In genomic region chr17:33091630-33092029, GRCm38 (mm10) we compare ENCODE assay signal across 13 mouse cellular contexts. TPM values are rescaled to one million over a fixed set of nuclear protein-coding genes. Genes with fewer than 3 reads are reported as not detected.
DNase-seq lines count a peak whose midpoint lies in the region; ATAC-seq lines count a peak whose summit lies in the region.
"Had no signal": no experiment of that assay in that cellular context is flagged by ENCODE, and none has a peak within 500 bp of the region (broad histone marks: within the 10 kb centered on the region; RNA-seq: fewer than 3 reads in every experiment).

No protein-coding gene starts in this region.

- WGBS in heart, embryonic 10.5 days, result 97% methylated on average over 1 of the region's 1 CpGs
- WGBS in hindbrain, embryonic 11.5 days, result 48% methylated on average over 1 of the region's 1 CpGs
- 41% methylated on average over 1 of the region's 1 CpGs for WGBS in lung, embryonic 15.5 days
- WGBS in midbrain, embryonic 16.5 days, result 74% methylated on average over 1 of the region's 1 CpGs

- no peak overlapping the region for H3K4me3 ChIP-seq in heart, embryonic 10.5 days
- H3K4me3 ChIP-seq in hindbrain, embryonic 11.5 days (ENCODE audit: low read depth, low read length), result no peak overlapping the region; the same call in 1 of the 2 replicates
- 0 out of 2 replicates have a peak overlapping the region, but pooled peaks have one; percentile 67 for H3K4me3 ChIP-seq in lung, embryonic 15.5 days
- peak overlapping the region; percentile 83; the same call in 1 of the 2 replicates for H3K4me3 ChIP-seq in midbrain, embryonic 16.5 days (ENCODE audit: low read depth, low read length)

- H3K36me3 ChIP-seq in heart, embryonic 10.5 days, result no peaks in the 10 kb centered on the region
- no peaks in the 10 kb centered on the region for H3K36me3 ChIP-seq in hindbrain, embryonic 11.5 days (ENCODE audit: control insufficient read depth, insufficient read depth, low read length)
- no peaks in the 10 kb centered on the region for H3K36me3 ChIP-seq in lung, embryonic 15.5 days
- no peaks in the 10 kb centered on the region for H3K36me3 ChIP-seq in midbrain, embryonic 16.5 days (ENCODE audit: control insufficient read depth, insufficient read depth, low read length)
- H3K36me3 ChIP-seq: liver, embryonic 13.5 days had no signal

- H3K4me1 ChIP-seq in heart, embryonic 10.5 days, result peaks cover 7% of the 10 kb centered on the region; the same call in 1 of the 2 replicates
- no peaks in the 10 kb centered on the region for H3K4me1 ChIP-seq in hindbrain, embryonic 11.5 days (replicated peaks; ENCODE audit: control insufficient read depth, insufficient read depth, low read length)
- peaks cover 20% of the 10 kb centered on the region for H3K4me1 ChIP-seq in lung, embryonic 15.5 days
- H3K4me1 ChIP-seq in midbrain, embryonic 16.5 days (ENCODE audit: control insufficient read depth, insufficient read depth, low read length), result peaks cover 19% of the 10 kb centered on the region

- H3K27ac ChIP-seq in heart, embryonic 10.5 days, result peak overlapping the region; percentile 95; the same call in 1 of the 2 replicates
- H3K27ac ChIP-seq in hindbrain, embryonic 11.5 days (ENCODE audit: low read depth, low read length), result peak overlapping the region; percentile 92; the same call in 1 of the 2 replicates
- peak overlapping the region; percentile 94 for H3K27ac ChIP-seq in lung, embryonic 15.5 days
- H3K27ac ChIP-seq in midbrain, embryonic 16.5 days (ENCODE audit: low read length), result peak overlapping the region; percentile 95

- ATAC-seq in hindbrain, embryonic 11.5 days (ENCODE audit: low FRiP score), result no peak
- peak; percentile 68 for ATAC-seq in lung, embryonic 15.5 days (ENCODE audit: borderline replicate concordance, extremely low read depth, low FRiP score, low TSS enrichment)
- no peak for ATAC-seq in midbrain, embryonic 16.5 days

- DNase-seq in heart, embryonic 10.5 days (ENCODE audit: low spot score), result no peak
- DNase-seq in heart, postnatal 10 days, result no peak
- DNase-seq in hindbrain, embryonic 11.5 days (ENCODE audit: low spot score), result no peak
- DNase-seq in layer of hippocampus, postnatal 36 days, result no peak
- no peak for DNase-seq in adrenal gland, postnatal 36 days
- no peak for DNase-seq in ovary, postnatal 10 days (ENCODE audit: low spot score)

- intact Hi-C loops in heart, postnatal 10 days (cut with DNase I), result no loop called here

- H3K9ac ChIP-seq in hindbrain, embryonic 11.5 days (ENCODE audit: low read depth, low read length), result no peak overlapping the region
- no peak overlapping the region for H3K9ac ChIP-seq in lung, embryonic 15.5 days
- H3K9ac ChIP-seq in midbrain, embryonic 16.5 days (ENCODE audit: low read depth, low read length), result no peak overlapping the region

- H3K27me3 ChIP-seq in heart, embryonic 10.5 days (ENCODE audit: insufficient read depth, poor library complexity, severe bottlenecking), result no peaks in the 10 kb centered on the region
- H3K27me3 ChIP-seq in hindbrain, embryonic 11.5 days (ENCODE audit: control insufficient read depth, insufficient read depth, low read length), result no peaks in the 10 kb centered on the region
- no peaks in the 10 kb centered on the region for H3K27me3 ChIP-seq in lung, embryonic 15.5 days
- H3K27me3 ChIP-seq in midbrain, embryonic 16.5 days (ENCODE audit: control insufficient read depth, insufficient read depth, low read depth, low read length), result no peaks in the 10 kb centered on the region

- H3K4me2 ChIP-seq in hindbrain, embryonic 11.5 days (replicated peaks; ENCODE audit: low read depth, low read length), result no peak overlapping the region; the same call in 1 of the 2 replicates
- H3K4me2 ChIP-seq in lung, embryonic 15.5 days, result no peak overlapping the region
- peak overlapping the region; percentile 86; the same call in 1 of the 2 replicates for H3K4me2 ChIP-seq in midbrain, embryonic 16.5 days (ENCODE audit: low read length)

- no peaks in the 10 kb centered on the region for H3K9me3 ChIP-seq in heart, embryonic 10.5 days
- H3K9me3 ChIP-seq in hindbrain, embryonic 11.5 days (ENCODE audit: control insufficient read depth, low read length), result no peaks in the 10 kb centered on the region
- H3K9me3 ChIP-seq in lung, embryonic 15.5 days, result no peaks in the 10 kb centered on the region
- H3K9me3 ChIP-seq in midbrain, embryonic 16.5 days (replicated peaks; ENCODE audit: control insufficient read depth, low read length, poor library complexity, severe bottlenecking), result no peaks in the 10 kb centered on the region
- H3K9me3 ChIP-seq: liver, embryonic 13.5 days had no signal

RNA-seq across cellular contexts. Expression of gene Zfp563, which starts 2.5 kb away (rescaled TPM):
- polyA plus RNA-seq in heart, embryonic 10.5 days (2016; fragmentation: Nextera tagmentation; extraction: Ambion mirVana), result 5.0 and 5.8 TPM in 2 replicates
- total RNA-seq in heart, postnatal 10 days (2021), result 1 to 10 TPM; 5.8 to 8.2 TPM
- polyA plus RNA-seq in hindbrain, embryonic 11.5 days (2014; fragmentation: Nextera tagmentation; extraction: Ambion mirVana), result 11.4 and 15.2 TPM in 2 replicates
- polyA plus RNA-seq in lung, embryonic 15.5 days (2015; fragmentation: Nextera tagmentation; extraction: Ambion mirVana), result 8.5 and 8.7 TPM in 2 replicates
- polyA plus RNA-seq in midbrain, embryonic 16.5 days (2015; fragmentation: Nextera tagmentation; extraction: Ambion mirVana), result 22.9 and 25.0 TPM in 2 replicates
- 10 to 100 TPM; 17.8 to 20.2 TPM for total RNA-seq in layer of hippocampus, postnatal 36 days (2021)
- 1 to 10 TPM; 7.4 to 8.9 TPM for total RNA-seq in adrenal gland, postnatal 36 days (2021)

RNA-seq across cellular contexts. Expression of gene 4921501E09Rik, which starts 23.8 kb away (rescaled TPM):
- not detected in 2 replicates for polyA plus RNA-seq in heart, embryonic 10.5 days (2016; fragmentation: Nextera tagmentation; extraction: Ambion mirVana)
- not detected for total RNA-seq in heart, postnatal 10 days (2021)
- polyA plus RNA-seq in hindbrain, embryonic 11.5 days (2014; fragmentation: Nextera tagmentation; extraction: Ambion mirVana), result not detected in 2 replicates
- polyA plus RNA-seq in lung, embryonic 15.5 days (2015; fragmentation: Nextera tagmentation; extraction: Ambion mirVana), result not detected in 2 replicates
- polyA plus RNA-seq in midbrain, embryonic 16.5 days (2015; fragmentation: Nextera tagmentation; extraction: Ambion mirVana), result not detected in 2 replicates
- total RNA-seq in layer of hippocampus, postnatal 36 days (2021), result not detected
- not detected for total RNA-seq in adrenal gland, postnatal 36 days (2021)
- total RNA-seq: adrenal gland, postnatal 4 days; monocyte, adult 5-6 weeks had no signal
- polyA plus RNA-seq: embryonic facial prominence, embryonic 14.5 days; heart, embryonic 16.5 days; liver, embryonic 13.5 days had no signal

RNA-seq across cellular contexts. Expression of gene Morc2b, which starts 47.9 kb away (rescaled TPM):
- 0.18 TPM in 1 of 2 replicates, not detected in the other for polyA plus RNA-seq in heart, embryonic 10.5 days (2016; fragmentation: Nextera tagmentation; extraction: Ambion mirVana)
- total RNA-seq in heart, postnatal 10 days (2021), result not detected
- polyA plus RNA-seq in hindbrain, embryonic 11.5 days (2014; fragmentation: Nextera tagmentation; extraction: Ambion mirVana), result 0.14 and 0.22 TPM in 2 replicates
- polyA plus RNA-seq in lung, embryonic 15.5 days (2015; fragmentation: Nextera tagmentation; extraction: Ambion mirVana), result not detected in 2 replicates
- 0.07 and 0.41 TPM in 2 replicates for polyA plus RNA-seq in midbrain, embryonic 16.5 days (2015; fragmentation: Nextera tagmentation; extraction: Ambion mirVana)
- 1 to 10 TPM; 3.0 to 4.6 TPM for total RNA-seq in layer of hippocampus, postnatal 36 days (2021)
- total RNA-seq in adrenal gland, postnatal 36 days (2021), result not detected
- total RNA-seq: adrenal gland, postnatal 4 days; monocyte, adult 5-6 weeks had no signal
- polyA plus RNA-seq: liver, embryonic 13.5 days had no signal

RNA-seq across cellular contexts. Expression of gene Zfp763, which starts 58.4 kb away (rescaled TPM):
- polyA plus RNA-seq in heart, embryonic 10.5 days (2016; fragmentation: Nextera tagmentation; extraction: Ambion mirVana), result 7.1 and 8.0 TPM in 2 replicates
- total RNA-seq in heart, postnatal 10 days (2021), result 1 to 10 TPM; 6.2 to 6.4 TPM
- 20.6 and 24.5 TPM in 2 replicates for polyA plus RNA-seq in hindbrain, embryonic 11.5 days (2014; fragmentation: Nextera tagmentation; extraction: Ambion mirVana)
- polyA plus RNA-seq in lung, embryonic 15.5 days (2015; fragmentation: Nextera tagmentation; extraction: Ambion mirVana), result 13.5 and 13.9 TPM in 2 replicates
- polyA plus RNA-seq in midbrain, embryonic 16.5 days (2015; fragmentation: Nextera tagmentation; extraction: Ambion mirVana), result 28.6 and 31.3 TPM in 2 replicates
- 10 to 100 TPM; 19.7 to 24.3 TPM for total RNA-seq in layer of hippocampus, postnatal 36 days (2021)
- 1 to 10 TPM; 5.8 to 5.9 TPM for total RNA-seq in adrenal gland, postnatal 36 days (2021)

Comparison
In these comparisons a context has a peak if more than half of its experiments do, and no peak if none do; other contexts are left out.
1. H3K4me3 ChIP-seq: peak in lung, embryonic 15.5 days (single experiment) and midbrain, embryonic 16.5 days (single experiment); none in heart, embryonic 10.5 days (single experiment) and hindbrain, embryonic 11.5 days (single experiment).
2. Peak in every context shown above with its lines, with median percentiles within 50 percentile points of each other: H3K27ac ChIP-seq.